Mouse (Mus musculus) bone marrow, adult 2 months (tissue): Measurements from ENCODE around the gene Aldh6a1.

Experiments
- CTCF ChIP-seq: fragments of 200-500 bp; IDR thresholded peaks from 2 replicates; pipeline ENCODE4 v1.5.1; 2011; ENCODE audit warnings: low read length, control low read depth; ENCODE audit not compliant: control insufficient read depth, insufficient read depth
- POLR2A ChIP-seq: fragments of 200-500 bp; IDR thresholded peaks from 2 replicates; pipeline ENCODE4 v1.6.1; 2011; ENCODE audit warnings: low read depth, mild to moderate bottlenecking, control low read depth, low read length, borderline replicate concordance; ENCODE audit not compliant: control insufficient read depth

DNA sequence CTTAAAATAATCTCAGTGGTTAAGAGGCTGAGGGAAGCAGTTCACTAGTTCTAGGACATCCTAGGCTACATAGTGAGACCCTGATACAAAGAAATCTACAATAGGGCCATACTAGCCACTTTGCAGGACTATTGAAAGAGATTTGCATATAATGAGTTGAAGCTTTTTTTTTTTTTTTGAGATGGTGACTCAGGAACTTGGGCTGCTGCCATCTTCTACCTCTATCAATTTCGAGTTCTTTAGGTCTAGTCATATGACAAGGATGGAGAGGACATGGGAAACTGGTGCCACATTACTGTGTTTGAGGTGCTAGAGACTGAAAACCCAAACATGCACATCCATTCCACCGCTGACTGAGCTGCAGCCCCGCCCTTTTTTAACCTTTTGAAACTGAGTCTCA lies 26.8 kb downstream of the Aldh6a1 start:
- TF ChIP-seq CTCF (no peak), POLR2A (no peak)
